Mouse (Mus musculus) neutrophil, adult 59 days (primary cell): Measurements from ENCODE around the gene 4930442H23Rik. TPM values are rescaled to one million over a fixed set of nuclear protein-coding genes. Genes with fewer than 3 reads are reported as not detected.

ENCODE experiments used
- total RNA-seq, 2 experiments: library from RNA; stranded (reverse); gene quantifications; 1 replicate in 1 of 2; 2 replicates in 1 of 2; pipeline ENCODE4 v1.2.4; 2023

4930442H23Rik gene
- total RNA-seq, result not detected

DNA sequence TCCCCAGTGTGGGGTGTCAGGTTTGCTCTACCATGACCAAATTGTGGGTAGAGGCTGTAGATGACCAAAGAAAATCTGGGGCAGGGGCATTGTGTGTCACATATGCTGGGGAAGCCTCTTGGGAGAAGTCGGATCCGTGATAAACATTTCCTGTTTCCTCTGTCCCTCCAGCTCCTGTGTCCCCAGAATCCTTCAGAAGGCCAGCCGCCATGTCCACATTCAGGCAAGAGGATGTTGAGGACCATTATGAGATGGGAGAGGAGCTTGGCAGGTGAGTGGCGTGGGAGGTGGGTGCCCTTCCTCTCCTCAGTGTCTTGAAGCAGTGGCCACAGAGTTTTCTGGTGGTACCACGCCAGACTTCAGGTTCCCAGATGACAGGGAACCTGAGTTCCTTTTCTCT lies at the start of gene 4930442H23Rik:
Gene 4930442H23Rik (minus strand): TSS at position 45 of the 400 bp plus-strand sequence.

DNA sequence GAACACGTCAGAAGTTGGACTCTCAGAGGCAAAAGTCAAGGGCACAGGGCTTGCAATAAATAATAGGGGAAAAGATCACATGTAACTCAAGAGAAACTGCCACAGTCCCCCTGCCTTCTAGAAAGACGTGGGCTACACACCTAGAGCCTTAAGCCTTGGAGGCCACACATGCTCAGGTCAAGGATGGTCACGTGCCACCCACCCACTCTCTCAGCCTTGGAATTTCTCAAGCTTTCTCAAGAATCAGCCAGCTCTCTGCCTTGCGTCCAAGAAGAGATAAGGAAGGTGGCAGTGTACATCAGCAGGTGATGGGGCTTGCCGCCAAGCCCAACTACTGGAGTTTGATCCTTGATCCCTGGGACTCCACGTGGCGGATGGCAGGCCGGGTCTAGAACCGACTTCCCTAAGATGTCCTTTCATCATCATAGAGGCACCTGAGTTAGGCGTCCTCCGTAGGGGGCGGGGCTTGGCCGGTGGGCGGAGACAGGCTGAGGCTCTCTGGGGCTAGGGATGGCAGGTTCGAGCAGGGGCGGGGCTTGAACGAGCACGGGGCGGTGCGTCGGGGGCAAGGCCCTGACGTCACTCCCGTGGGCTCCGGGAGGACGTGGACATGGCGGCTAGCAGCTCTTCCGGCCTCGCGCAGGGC lies 49.1 kb upstream of the 4930442H23Rik start, which contains the start of gene Zfr2:
Gene Zfr2 (plus strand): TSS at position 576 of the 646 bp plus-strand sequence.

GRCm38 (mm10) chr10:81230438-81231332 lies 47.0 kb upstream of the 4930442H23Rik start, which contains the start of gene Atcay:
Gene Atcay, minus strand, starts transcription at chr10:81230833.

GRCm38 (mm10) chr10:81201807-81202758 lies 18.4 kb upstream of the 4930442H23Rik start, which contains the start of gene Nmrk2:
Gene Nmrk2, minus strand, starts transcription at chr10:81202051.

DNA sequence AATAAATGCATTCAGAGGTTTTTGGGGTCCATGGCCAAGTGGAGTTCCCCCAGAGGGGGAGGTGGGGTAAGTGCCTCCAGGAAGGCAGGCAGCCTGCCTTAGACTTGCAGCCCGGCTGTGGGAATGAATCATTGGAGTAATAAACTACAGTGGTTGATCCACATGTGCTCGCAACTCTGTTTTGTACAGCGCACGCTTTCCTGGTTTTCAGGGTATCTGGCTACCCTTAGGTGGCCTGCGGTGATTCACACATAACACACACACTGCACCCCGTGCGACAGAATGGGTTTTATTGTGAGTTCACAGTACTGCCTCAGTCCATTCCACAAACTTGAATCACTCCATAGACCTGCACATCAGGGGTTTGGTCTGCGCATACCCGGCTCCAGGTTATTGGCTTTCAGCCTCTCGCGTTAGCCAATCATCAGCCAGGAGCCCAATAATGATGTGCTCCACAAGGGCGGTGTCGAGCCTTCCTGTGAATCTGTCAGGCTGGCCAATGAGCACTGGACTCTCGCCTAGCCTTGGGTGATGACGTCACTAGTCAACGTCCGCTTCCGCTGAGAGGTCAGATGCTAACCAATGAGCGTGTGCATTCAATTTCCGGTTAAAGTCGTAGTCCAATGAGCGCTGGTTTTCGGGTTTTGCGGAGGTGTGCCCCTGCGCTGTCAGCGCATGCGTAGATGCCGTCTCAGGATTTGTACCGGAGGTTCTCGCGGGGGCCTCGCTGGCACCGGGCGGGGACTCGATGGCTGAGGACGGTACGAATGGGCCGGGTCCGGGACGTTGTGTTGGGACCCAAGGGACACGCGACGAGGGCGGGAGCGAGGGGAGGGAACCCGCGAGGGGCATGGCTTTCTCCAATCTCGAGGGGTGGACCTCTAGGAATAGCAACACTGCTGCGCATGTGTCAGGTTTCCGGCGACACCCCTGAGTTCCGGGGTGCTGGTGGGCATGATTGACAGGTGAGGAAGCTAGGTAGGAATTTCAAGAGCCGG lies 1.0 kb downstream of the 4930442H23Rik start, which contains the start of gene Dapk3:
Gene Dapk3 (plus strand): TSS at position 670 of the 998 bp plus-strand sequence.

DNA sequence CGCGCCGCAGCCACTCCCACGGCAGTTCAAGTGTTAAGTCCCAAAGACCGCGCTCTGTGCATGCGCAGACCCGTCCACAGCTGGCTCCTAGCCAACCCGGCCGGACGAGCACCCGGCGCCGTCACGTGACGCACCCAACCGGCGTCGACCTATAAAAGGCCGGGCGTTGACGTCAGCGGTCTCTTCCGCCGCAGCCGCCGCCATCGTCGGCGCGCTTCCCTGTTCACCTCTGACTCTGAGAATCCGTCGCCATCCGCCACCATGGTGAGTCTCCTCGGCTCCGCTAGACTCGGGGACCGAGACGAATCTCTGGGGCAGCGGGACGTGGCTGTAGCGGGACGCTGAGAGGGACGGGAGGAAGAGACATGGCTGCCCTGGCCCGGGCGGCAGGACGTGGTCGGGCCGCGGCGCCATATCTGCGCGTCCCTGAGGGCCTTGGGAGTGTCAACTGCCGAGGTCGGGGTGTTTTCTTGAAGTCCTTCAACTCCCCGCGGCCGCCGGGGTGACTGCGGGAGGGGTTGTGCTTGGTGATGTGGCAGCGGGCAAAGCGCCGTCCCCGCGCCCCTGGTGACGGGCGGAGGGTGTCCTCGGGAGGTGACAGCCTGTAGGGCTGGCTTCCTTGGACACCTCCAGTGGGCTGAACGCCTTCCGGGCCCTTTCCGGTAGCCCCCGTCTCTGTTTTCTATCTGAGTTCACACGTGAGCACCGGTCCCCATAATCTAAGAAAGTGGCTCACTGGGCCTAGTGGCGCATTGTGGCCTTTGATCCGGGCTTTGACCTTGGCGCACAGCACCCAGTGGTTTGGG lies 7.0 kb downstream of the 4930442H23Rik start, which contains the start of gene Eef2:
Gene Eef2 (plus strand): TSS at position 166 of the 806 bp plus-strand sequence.

DNA sequence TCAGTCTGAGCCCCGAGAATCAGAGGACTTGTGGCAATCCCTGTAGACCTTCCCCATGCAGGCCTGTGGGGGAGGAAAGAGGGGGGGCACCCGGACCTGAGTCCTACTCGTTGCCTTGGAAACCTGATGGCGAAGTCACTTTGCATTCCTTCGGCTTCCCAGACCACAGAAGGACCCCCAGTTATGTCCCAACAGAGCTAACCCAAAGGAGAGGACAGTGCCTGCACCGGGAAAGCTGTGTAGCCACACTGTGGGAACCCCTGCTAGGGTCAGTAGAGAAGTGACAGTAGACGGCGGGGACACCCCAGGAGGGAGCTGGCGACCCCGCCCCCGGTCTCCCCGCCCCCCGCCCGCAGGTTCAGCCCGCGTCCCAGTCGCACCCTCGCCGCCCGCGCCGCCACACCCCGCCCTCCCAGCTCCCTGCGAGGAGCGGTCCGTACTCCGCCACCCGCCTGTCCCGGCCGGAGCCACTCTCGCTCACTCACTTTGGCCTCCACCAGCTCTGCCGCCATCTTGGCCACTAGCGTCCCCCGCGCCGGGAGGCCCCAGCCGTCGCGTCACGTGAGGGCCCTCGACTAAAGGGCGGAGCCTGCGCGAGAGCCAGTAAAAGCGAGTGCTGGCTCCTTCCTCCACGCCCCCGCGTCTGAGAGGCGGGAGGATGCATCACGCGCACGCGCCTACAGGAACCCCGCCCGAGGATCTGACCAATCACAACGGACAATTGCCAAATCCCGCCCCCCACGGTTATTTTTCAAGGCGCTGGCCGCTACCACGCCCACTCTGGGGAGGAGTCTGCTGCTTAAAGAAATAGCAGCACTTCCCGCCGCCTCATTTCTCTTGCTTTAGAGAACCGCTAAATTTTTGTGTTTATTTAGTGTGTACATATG lies 16.2 kb downstream of the 4930442H23Rik start, which contains the start of gene Pias4:
Gene Pias4 (minus strand): TSS at position 724 of the 887 bp plus-strand sequence.

GRCm38 (mm10) chr10:81134966-81135681 lies 48.5 kb downstream of the 4930442H23Rik start, which contains the start of gene Zbtb7a:
Gene Zbtb7a, plus strand, starts transcription at chr10:81135220.

Other genes starting within 250 kb of the 4930442H23Rik start
- gene Gng7, start 168.9 kb downstream of the 4930442H23Rik start, total RNA-seq, result 1 to 10 TPM in 1 of 2 experiments, under 1 TPM in 1; 0.58 to 1.3 TPM
- gene Diras1, start 158.2 kb downstream of the 4930442H23Rik start, total RNA-seq, result not detected
- 10 to 100 TPM; 11.6 to 13.3 TPM for gene Slc39a3, start 146.4 kb downstream of the 4930442H23Rik start, total RNA-seq
- gene Sgta, start 123.7 kb downstream of the 4930442H23Rik start, total RNA-seq, result 10 to 100 TPM; 49.0 to 54.7 TPM
- gene Thop1, start 113.8 kb downstream of the 4930442H23Rik start, total RNA-seq, result 1 to 10 TPM; 5.8 to 6.9 TPM
- 1 to 10 TPM in 1 of 2 experiments, under 1 TPM in 1; 0.64 to 1.2 TPM for gene Creb3l3, start 85.0 kb downstream of the 4930442H23Rik start, total RNA-seq
- gene Map2k2, start 77.9 kb downstream of the 4930442H23Rik start, total RNA-seq, result 10 to 100 TPM; 84.3 to 89.6 TPM
- gene Zbtb7a, start 48.6 kb downstream of the 4930442H23Rik start, total RNA-seq, result 10 to 100 TPM; 60.7 to 67.8 TPM
- 10 to 100 TPM; 27.4 to 29.6 TPM for gene Pias4, start 15.9 kb downstream of the 4930442H23Rik start, total RNA-seq
- 100 to 1,000 TPM; 738 to 811 TPM for gene Eef2, start 7.2 kb downstream of the 4930442H23Rik start, total RNA-seq
- gene Dapk3, start 844 bp downstream of the 4930442H23Rik start, total RNA-seq, result 10 to 100 TPM; 26.7 to 27.9 TPM
- not detected for gene Nmrk2, start 18.2 kb upstream of the 4930442H23Rik start, total RNA-seq
- gene Atcay, start 47.0 kb upstream of the 4930442H23Rik start, total RNA-seq, result not detected
- gene Zfr2, start 49.3 kb upstream of the 4930442H23Rik start, total RNA-seq, result 1 to 10 TPM in 1 of 2 experiments, under 1 TPM in 1; 0.24 to 1.1 TPM
- gene Matk, start 69.1 kb upstream of the 4930442H23Rik start, total RNA-seq, result 10 to 100 TPM in 1 of 2 experiments, 1 to 10 TPM in 1; 5.1 to 10.3 TPM
- gene Mrpl54, start 83.1 kb upstream of the 4930442H23Rik start, total RNA-seq, result 10 to 100 TPM; 33.8 to 41.6 TPM
- 10 to 100 TPM; 26.1 to 28.4 TPM for gene Apba3, start 83.1 kb upstream of the 4930442H23Rik start, total RNA-seq
- gene Tjp3, start 107.7 kb upstream of the 4930442H23Rik start, total RNA-seq, result 1 to 10 TPM; 5.1 to 5.4 TPM
- gene Pip5k1c, start 109.1 kb upstream of the 4930442H23Rik start, total RNA-seq, result 10 to 100 TPM; 92.2 TPM
- 10 to 100 TPM; 25.0 to 30.3 TPM for gene Cactin, start 137.3 kb upstream of the 4930442H23Rik start, total RNA-seq
- under 1 TPM; 0.49 to 0.58 TPM for gene Tbxa2r, start 144.9 kb upstream of the 4930442H23Rik start, total RNA-seq
- not detected for gene Gipc3, start 159.4 kb upstream of the 4930442H23Rik start, total RNA-seq
- gene Hmg20b, start 166.6 kb upstream of the 4930442H23Rik start, total RNA-seq, result 10 to 100 TPM; 41.7 to 57.4 TPM
- 10 to 100 TPM; 16.0 to 20.4 TPM for gene Mfsd12, start 173.6 kb upstream of the 4930442H23Rik start, total RNA-seq
- 1 to 10 TPM; 4.5 to 5.1 TPM for gene 4930404N11Rik, start 182.0 kb upstream of the 4930442H23Rik start, total RNA-seq
- 10 to 100 TPM; 49.9 to 55.8 TPM for gene Fzr1, start 194.7 kb upstream of the 4930442H23Rik start, total RNA-seq
- gene Dohh, start 200.6 kb upstream of the 4930442H23Rik start, total RNA-seq, result 10 to 100 TPM; 16.9 to 19.6 TPM
- 1 to 10 TPM in 1 of 2 experiments, under 1 TPM in 1; 0.35 to 1.0 TPM for gene Gm48551, start 200.6 kb upstream of the 4930442H23Rik start, total RNA-seq
- not detected for gene Gm48552, start 205.2 kb upstream of the 4930442H23Rik start, total RNA-seq
- 1 to 10 TPM; 5.6 to 9.3 TPM for gene Smim24, start 209.2 kb upstream of the 4930442H23Rik start, total RNA-seq